Mouse (Mus musculus) midbrain, postnatal 0 days (tissue): ENCODE results near the gene Ccdc155. TPM values are rescaled to one million over a fixed set of nuclear protein-coding genes. Genes with fewer than 3 reads are reported as not detected.

Experiments used
- ATAC-seq: fragments of 200-750 bp; cut with Nextera tagmentation; 2 replicates; pipeline ENCODE4 v1.8.0; 2017; ENCODE audit warnings: moderate number of reproducible peaks, mild to moderate bottlenecking, moderate TSS enrichment, moderate library complexity; ENCODE audit not compliant: low FRiP score
- DNase-seq: peaks from one replicate; pipeline ENCODE4 v3.0.0-alpha.2; 2015; ENCODE audit warnings: low spot score
- H3K27ac ChIP-seq: fragments of 300-500 bp; sonication (generic); 2 replicates; pipeline ENCODE4 v1.5.1; 2014; ENCODE audit warnings: low read depth, mild to moderate bottlenecking, low read length, mixed read lengths
- H3K27me3 ChIP-seq: fragments of 300-500 bp; sonication (generic); 2 replicates; pipeline ENCODE4 v1.6.1; 2014; ENCODE audit warnings: low read length, control low read depth, mixed read lengths; ENCODE audit not compliant: insufficient read depth
- H3K36me3 ChIP-seq: fragments of 300-500 bp; sonication (generic); 2 replicates; pipeline ENCODE4 v1.6.1; 2014; ENCODE audit warnings: low read length, control low read depth, mixed read lengths; ENCODE audit not compliant: insufficient read depth
- H3K4me1 ChIP-seq: fragments of 300-500 bp; sonication (generic); 2 replicates; pipeline ENCODE4 v1.6.1; 2014; ENCODE audit warnings: mild to moderate bottlenecking, control low read depth, antibody characterized with exemption, low read length, mixed read lengths; ENCODE audit not compliant: insufficient read depth
- H3K4me2 ChIP-seq: fragments of 300-500 bp; sonication (generic); 2 replicates; pipeline ENCODE4 v1.6.1; 2014; ENCODE audit warnings: low read depth, mild to moderate bottlenecking, low read length, mixed read lengths; ENCODE audit not compliant: poor library complexity, severe bottlenecking
- H3K4me3 ChIP-seq: fragments of 300-500 bp; sonication (generic); 2 replicates; pipeline ENCODE4 v1.5.1; 2014; ENCODE audit warnings: low read depth, mild to moderate bottlenecking, low read length, moderate library complexity
- H3K9ac ChIP-seq: fragments of 300-500 bp; sonication (generic); replicated peaks from 2 replicates; pipeline ENCODE4 v1.6.1; 2014; ENCODE audit warnings: mild to moderate bottlenecking, low read length, moderate library complexity, mixed read lengths; ENCODE audit not compliant: poor library complexity, severe bottlenecking
- H3K9me3 ChIP-seq: fragments of 300-500 bp; sonication (generic); 2 replicates; pipeline ENCODE4 v1.6.1; 2016; ENCODE audit warnings: low read length, control low read depth
- CTCF ChIP-seq: IDR thresholded peaks from 2 replicates; pipeline ENCODE4 v1.5.1; 2016; ENCODE audit warnings: antibody characterized with exemption, mild to moderate bottlenecking
- WGBS: fragments of 180-500 bp; shearing (Covaris S2); extraction: QIAGEN DNeasy Blood & Tissue Kit; methylation state at CpG from one replicate; pipeline ENCODE4 v1.1.7; 2014; 5-methylcytosine and 5-hydroxymethylcytosine counted together
- polyA plus RNA-seq: library from polyadenylated mRNA; unstranded; fragments of >200 nt; fragmentation: Nextera tagmentation; extraction: Ambion mirVana; gene quantifications from 2 replicates; pipeline ENCODE4 v1.2.1, GENCODE M21; 2015
- total RNA-seq: library from RNA; depleted of rRNA; stranded (reverse); fragments of >200 nt; gene quantifications from 2 replicates; pipeline ENCODE4 v1.2.3, GENCODE M21; 2014

Gene Ccdc155
- total and polyA plus RNA-seq, 2 experiments from 2014 or later, result 0.32 to 0.38 TPM

DNA sequence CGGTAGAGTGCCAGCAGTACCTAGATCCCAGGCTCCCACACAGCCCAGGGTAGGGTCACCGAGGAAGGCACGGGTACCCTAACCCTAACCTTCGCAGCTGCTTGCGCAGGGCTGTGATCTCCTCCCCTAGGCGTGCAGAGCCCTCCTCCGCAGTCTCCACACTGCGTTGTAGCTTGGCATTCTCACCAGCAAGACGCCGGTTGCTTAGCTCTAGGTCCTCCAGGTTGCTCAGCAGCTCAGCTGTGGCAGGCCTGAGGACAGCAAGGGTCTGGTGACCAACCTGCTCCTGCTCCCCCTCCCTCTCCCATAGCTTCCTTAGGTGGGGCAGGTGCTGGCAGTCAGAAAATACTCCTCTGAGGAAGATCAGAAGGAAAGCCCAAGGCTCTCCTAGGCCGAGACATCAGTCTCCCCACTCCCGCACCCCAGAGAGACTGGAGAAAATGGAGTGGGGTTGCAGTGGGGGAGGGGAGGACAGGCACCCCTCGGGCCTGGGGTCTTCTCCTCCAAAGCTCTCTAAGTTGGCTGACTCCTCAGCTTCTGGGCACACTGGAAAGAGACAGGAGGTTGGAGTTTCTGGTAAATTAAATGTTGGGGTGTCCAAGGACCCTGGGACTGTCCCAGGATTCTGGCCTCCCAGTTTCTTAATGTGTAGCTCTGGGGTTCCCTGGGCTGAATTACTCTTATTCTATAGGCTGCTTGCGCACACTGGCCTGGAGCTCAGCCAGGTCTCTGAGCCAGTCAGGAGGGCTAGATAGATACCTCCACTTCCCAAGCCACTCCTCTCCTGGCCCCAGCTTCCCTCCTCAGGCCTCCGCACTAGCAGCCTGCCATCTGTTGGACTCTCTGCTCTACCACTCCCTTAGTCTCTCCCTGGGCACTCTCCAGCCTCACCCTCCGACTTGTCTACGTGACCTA, 10.6 kb downstream of the Ccdc155 start:
- TF ChIP-seq CTCF, result no peak
- H3K27me3 ChIP-seq, result no peaks in the 10 kb centered on the region
- ATAC-seq (no peak), DNase-seq (no peak)
- no peaks in the 10 kb centered on the region for H3K36me3 ChIP-seq
- no peaks in the 10 kb centered on the region for H3K9me3 ChIP-seq
- WGBS, result 75% methylated on average over 17 of the region's 17 CpGs
- no peak overlapping the region for H3K4me2 ChIP-seq
- H3K4me1 ChIP-seq, result no peaks in the 10 kb centered on the region
- H3K4me3 ChIP-seq, result no peak overlapping the region
- no peak overlapping the region for H3K27ac ChIP-seq
- H3K9ac ChIP-seq, result no peak overlapping the region

DNA sequence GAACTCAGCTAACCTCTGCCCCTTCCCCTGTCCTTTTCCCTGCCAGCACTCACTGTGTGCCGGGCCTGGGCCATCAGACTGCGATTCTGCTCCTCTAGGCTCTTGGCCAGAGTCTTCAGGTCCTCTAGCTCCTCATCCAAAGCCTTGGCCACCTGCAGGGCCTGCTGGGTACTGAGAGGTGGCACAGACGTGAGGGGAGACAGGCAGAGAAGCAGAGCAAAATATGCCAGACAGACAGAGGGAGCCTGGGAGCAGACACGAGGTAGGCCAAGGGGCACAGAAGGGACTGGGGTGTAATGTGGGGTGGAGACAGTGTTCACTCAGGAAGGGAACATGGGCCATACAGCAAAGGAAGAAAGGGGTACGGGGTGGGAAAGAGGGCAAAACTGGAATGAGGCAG, 11.3 kb downstream of the Ccdc155 start:
- WGBS, result 71% methylated on average over 5 of the region's 5 CpGs
- no peak overlapping the region for H3K9ac ChIP-seq
- no peak for DNase-seq
- no peaks in the 10 kb centered on the region for H3K4me1 ChIP-seq
- no peak for ATAC-seq
- H3K4me2 ChIP-seq, result no peak overlapping the region
- H3K9me3 ChIP-seq, result no peaks in the 10 kb centered on the region
- H3K27me3 ChIP-seq, result no peaks in the 10 kb centered on the region
- 0 out of 2 replicates have a peak, but pooled peaks have one; percentile 21 for TF ChIP-seq CTCF
- no peak overlapping the region for H3K4me3 ChIP-seq
- no peak overlapping the region for H3K27ac ChIP-seq
- no peaks in the 10 kb centered on the region for H3K36me3 ChIP-seq

DNA sequence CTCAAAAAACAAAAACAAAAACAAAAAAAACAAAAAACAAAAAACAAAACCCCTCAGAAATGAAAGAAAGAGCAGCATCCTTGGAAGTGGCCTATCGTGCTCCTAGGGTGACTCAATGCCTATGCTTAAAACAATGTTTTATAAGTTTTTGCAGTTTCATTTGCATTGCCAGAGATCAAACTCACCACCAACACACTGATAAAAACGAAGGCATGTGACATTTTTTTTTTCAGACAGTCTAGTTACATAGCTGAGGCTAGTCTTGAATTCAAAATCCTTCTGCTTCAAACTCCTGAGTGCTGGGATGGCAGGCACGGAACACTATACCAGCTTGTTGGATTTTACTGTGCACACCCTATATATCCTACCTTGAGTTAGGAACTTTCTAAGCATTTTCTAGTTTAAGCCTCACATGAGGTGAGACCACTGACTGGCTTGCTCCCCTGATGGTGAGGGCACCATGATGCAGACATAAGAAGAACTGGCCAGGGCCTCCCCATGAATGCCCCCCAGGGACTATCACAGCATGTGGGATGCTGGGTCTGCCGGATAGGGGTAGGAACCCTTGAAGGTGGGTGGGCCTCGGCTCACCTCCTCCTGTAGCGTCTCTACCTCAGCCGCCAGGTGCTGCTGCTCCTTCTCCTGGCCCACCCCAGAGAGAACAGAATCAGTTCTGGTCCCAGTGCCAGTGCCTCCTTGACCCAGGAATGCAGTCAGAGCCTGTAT, 11.9 kb downstream of the Ccdc155 start:
- Histone ChIP-seq H3K4me2 (no peak overlapping the region), H3K27me3 (no peaks in the 10 kb centered on the region), H3K9ac (no peak overlapping the region), H3K9me3 (no peaks in the 10 kb centered on the region), H3K4me1 (no peaks in the 10 kb centered on the region), H3K36me3 (no peaks in the 10 kb centered on the region), H3K4me3 (no peak overlapping the region), H3K27ac (no peak overlapping the region)
- ATAC-seq (no peak), DNase-seq (no peak)
- WGBS, result 85% methylated on average over 7 of the region's 7 CpGs
- TF ChIP-seq CTCF, result no peak

DNA sequence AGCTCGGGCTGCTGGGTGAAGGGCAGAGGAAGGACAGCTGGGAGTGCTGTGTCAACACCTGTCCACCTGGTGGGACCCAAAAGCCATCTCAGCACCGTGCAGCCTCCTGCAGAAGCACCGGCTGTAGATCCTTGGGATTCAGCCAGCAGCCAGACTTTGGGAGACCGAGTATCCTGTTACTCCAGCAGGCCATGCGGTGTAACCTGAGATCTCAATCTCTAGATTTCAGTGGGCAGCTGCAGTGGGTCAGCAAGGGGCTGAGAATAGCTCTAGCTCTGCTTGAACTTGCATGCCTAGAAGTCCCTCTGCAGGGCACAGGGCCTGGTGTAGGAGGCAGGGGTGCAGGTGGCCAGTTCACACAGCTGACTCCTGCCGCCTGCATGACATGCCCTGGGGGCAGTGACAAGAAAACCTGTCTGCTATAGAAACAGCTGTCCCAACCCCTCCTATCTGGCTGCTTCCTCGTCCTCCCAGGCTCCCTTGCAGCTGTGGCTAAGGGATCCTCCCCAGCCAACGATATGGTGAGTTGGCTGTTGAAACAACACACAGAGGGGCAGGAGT, 12.8 kb downstream of the Ccdc155 start:
- no peaks in the 10 kb centered on the region for H3K9me3 ChIP-seq
- no peak overlapping the region for H3K9ac ChIP-seq
- ATAC-seq (no peak), DNase-seq (peak; percentile 62)
- H3K4me1 ChIP-seq, result no peaks in the 10 kb centered on the region
- H3K4me2 ChIP-seq, result no peak overlapping the region
- no peaks in the 10 kb centered on the region for H3K36me3 ChIP-seq
- WGBS, result 22% methylated on average over 8 of the region's 8 CpGs
- TF ChIP-seq CTCF, result no peak
- H3K27me3 ChIP-seq, result no peaks in the 10 kb centered on the region
- H3K27ac ChIP-seq, result no peak overlapping the region
- H3K4me3 ChIP-seq, result no peak overlapping the region

DNA sequence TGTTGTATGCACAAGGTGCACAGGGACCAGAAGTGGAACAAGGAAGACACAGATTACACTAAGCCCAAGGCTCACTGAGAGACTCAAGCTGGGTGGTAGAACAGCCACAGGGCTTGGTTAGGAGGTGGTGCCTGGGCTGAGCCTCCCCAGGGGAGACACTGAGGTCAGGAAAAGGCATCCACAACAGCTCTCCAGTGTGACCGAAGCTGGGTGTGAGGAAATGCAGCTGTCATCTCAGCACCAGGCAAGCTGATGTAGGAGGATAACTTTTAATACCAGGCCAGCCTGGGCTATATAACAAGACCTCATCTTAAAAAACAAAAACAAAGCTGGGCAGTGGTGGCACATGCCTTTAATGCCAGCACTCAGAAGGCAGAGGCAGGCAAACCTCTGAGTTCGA, 13.5 kb downstream of the Ccdc155 start:
- Histone ChIP-seq H3K4me2 (no peak overlapping the region), H3K4me3 (no peak overlapping the region), H3K27me3 (no peaks in the 10 kb centered on the region), H3K36me3 (no peaks in the 10 kb centered on the region), H3K27ac (no peak overlapping the region), H3K4me1 (no peaks in the 10 kb centered on the region), H3K9me3 (no peaks in the 10 kb centered on the region), H3K9ac (no peak overlapping the region)
- DNase-seq (no peak), ATAC-seq (no peak)
- TF ChIP-seq CTCF, result no peak
- 88% methylated on average over 2 of the region's 2 CpGs for WGBS
